Mouse (Mus musculus) lung, postnatal 4 days (tissue): ENCODE measurements around the gene Dhrs7.

ENCODE experiments used
- DNase-seq, 2 experiments: peaks; one replicate each; pipeline ENCODE4 v3.0.0; 2021

The Dhrs7 gene

GRCm38 (mm10) chr12:72654698-72655097 is 10.0 kb downstream of the Dhrs7 start:
- peak; percentile 32 to 75 for DNase-seq

- DNase-seq: no peak
Measured at GRCm38 (mm10) chr12:72649611-72650330, 14.9 kb downstream of the Dhrs7 start, which contains the start of gene Gm4756. Gene Gm4756, minus strand, starts transcription at chr12:72649661.

DNA sequence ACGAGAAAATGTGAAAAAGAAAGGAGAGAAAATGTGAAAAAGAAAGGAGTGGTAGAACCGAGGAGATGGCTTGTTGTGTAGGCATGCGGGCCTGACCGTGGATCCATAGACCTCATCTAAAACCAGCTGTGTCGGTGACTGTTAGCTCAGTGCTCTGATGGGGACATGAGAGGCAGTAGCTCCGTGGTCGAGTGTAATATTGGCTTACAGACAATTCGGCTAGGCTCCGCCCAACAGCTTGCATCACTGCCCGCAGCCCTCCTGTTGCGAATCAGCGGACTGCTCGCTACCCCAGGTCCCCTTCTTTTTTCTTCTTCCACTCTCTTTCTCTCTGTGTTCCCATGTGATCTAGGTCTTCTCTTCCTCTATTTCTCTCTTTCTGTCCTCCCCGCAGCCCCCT is 15.8 kb downstream of the Dhrs7 start:
- no peak for DNase-seq

DNA sequence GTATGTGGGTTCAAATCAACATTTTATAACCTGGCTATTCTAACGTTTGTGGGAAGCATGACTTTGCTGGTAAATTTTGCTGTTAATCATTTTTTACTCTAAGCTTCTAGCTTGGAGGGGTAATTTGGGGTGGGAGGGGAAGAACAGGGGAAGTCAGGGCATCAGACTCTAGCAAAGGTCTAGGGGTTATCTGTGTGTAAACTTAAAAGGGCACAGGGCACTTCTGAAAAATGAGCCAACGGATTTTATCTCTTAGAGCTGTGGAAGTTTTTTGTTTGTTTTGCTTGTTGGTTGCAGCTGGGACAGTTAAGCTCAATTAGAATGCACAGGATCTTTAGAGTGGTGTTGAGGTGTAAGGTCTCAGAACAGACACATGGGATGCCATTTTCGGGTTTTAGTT is 26.7 kb downstream of the Dhrs7 start:
- no peak for DNase-seq

GRCm38 (mm10) chr12:72628751-72629150 is 36.0 kb downstream of the Dhrs7 start:
- DNase-seq: no peak

GRCm38 (mm10) chr12:72622853-72623496 is 41.7 kb downstream of the Dhrs7 start:
- no peak for DNase-seq

GRCm38 (mm10) chr12:72621441-72621840 is 43.3 kb downstream of the Dhrs7 start:
- DNase-seq: no peak

DNA sequence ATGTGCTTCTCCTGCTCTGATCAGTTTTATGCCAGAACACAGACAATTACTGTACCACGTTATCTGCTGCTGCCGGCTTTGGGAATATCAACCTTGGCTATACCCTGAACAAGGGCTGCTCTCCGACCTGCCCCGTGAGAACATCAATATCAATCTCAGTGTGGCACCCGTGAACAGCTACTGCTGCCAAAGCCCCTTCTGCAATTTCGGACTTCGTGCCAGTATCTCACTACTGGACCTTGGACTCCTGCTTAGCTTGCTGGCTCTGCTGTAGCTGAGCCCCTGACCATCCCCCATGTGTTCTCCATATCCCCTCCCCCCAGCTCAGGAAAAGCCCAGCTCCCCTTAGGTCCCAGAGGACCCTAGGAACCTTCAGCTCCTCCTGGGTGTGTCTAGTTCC is 43.9 kb downstream of the Dhrs7 start:
- no peak for DNase-seq

DNA sequence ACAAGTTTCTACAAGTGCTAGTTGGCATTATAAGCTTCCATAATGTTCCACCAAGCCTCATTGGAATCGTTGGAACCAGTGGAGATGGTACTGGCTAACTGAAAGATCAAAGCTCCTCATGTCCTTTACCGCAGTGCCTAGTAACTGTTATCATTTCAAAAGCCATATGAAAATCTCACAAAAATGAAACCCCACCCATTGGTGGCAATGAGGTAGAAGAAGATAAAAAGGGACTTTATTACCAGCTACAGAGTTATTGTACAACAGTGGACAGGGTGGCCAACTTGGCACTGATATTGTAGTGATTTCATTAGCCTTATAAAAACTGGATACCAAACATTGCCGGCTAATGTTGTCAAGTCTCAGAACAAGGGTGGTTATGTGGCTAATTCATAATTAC is 52.7 kb downstream of the Dhrs7 start:
- no peak for DNase-seq
